Mouse (Mus musculus): ENCODE data around the gene Trim39.

- TF ChIP-seq CTCF (IDR thresholded peaks at IDR 0.05; ENCODE audit: low read depth) (no peak), EP300 (IDR thresholded peaks at IDR 0.05; ENCODE audit: low read depth) (no peak)
These were observed 53.4 kb downstream of the Trim39 start for GRCm38 (mm10) chr17:36218594-36219155.
